Mouse (Mus musculus): ENCODE results near the gene Ifngr2.

- TF ChIP-seq GATA1 (IDR thresholded peaks at IDR 0.05; ENCODE audit: borderline replicate concordance, low read length) (no peak), FLI1 (IDR thresholded peaks at IDR 0.05; ENCODE audit: low read length) (no peak)
These were observed 52.4 kb downstream of the Ifngr2 start for GRCm38 (mm10) chr16:91599242-91599641.
